Mouse (Mus musculus) adrenal gland, postnatal 25 days (tissue): ENCODE results near the gene Mettl3. TPM values are rescaled to one million over a fixed set of nuclear protein-coding genes. Genes with fewer than 3 reads are reported as not detected.
"Not testable (repeated sequence)": the region's sequence is repeated elsewhere in the genome, so short reads cannot be mapped to it uniquely, and the experiment has no call there.

Source experiments
- DNase-seq: peaks from one replicate; pipeline ENCODE4 v3.0.0; 2021; ENCODE audit warnings: mixed read lengths
- long read RNA-seq: library from polyadenylated mRNA; stranded (forward); transcript quantifications from one replicate; pipeline ENCODE4 v2.0.0, GENCODE M21; 2021
- total RNA-seq: library from RNA; stranded (reverse); gene quantifications from 2 replicates; pipeline ENCODE4 v1.2.3, GENCODE M21; 2021

Gene Mettl3
- 54.4 and 64.8 TPM in 2 replicates for total RNA-seq
- long read RNA-seq, transcript Mettl3-201 (11 exons, 2,025 nt) = major isoform, 44 of 64 reads
- long read RNA-seq, partial matches to known transcripts = 11 of 64 reads
- long read RNA-seq, other reads (novel, unspliced or antisense) = 9 of 64 reads

DNA sequence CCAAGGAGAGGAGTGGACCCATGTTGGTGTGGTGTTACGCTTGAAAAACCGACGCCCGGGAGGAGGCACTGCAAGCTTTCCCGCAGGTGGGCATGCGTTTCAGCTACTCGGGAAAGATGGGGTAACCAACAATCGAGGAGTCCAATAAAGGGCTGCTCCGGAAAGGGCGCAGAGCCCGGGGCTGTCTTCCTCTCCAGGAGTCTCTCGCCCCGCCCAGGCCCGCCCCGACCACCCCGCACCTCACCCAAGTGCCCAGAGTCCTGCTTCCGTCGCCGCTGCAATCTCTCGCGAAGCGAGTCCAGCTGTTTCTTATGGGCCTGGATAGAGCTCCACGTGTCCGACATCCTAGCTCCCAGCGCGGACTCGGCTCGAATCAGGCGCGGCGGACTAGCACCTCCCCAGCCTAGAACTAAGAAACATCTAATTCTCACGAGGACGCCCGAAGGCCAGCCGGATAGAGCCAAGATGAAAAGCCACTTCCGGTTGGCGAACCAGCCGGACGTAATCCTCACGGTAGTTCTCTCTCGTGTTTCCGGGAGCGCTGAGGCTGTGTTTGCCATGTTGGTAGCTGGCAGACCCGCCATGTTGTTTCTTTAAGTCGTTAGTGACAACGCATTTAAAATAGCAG, at the start of gene Mettl3:
Gene Mettl3 (minus strand): TSS at position 485 of the 628 bp plus-strand sequence.
- peak; percentile 87 for DNase-seq

DNA sequence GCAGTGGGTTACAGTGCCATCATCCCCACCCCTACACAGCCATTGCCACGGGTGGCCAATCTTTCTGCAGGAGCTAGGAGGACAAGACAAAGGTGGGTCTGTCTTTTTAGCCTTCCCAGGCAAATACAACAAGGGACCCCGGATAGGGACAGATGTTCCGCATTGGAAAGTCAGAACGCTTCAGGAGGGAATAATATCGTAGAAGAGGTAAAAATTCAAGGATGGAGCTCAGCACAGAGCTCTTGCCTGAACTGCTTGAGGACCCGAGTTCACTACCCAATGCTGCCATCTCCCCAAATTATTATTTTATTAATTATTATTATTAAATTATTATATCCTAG, 34.6 kb upstream of the Mettl3 start:
- no peak for DNase-seq

- DNase-seq = no peak
Measured at GRCm38 (mm10) chr14:52338751-52339511, 34.0 kb upstream of the Mettl3 start.

DNA sequence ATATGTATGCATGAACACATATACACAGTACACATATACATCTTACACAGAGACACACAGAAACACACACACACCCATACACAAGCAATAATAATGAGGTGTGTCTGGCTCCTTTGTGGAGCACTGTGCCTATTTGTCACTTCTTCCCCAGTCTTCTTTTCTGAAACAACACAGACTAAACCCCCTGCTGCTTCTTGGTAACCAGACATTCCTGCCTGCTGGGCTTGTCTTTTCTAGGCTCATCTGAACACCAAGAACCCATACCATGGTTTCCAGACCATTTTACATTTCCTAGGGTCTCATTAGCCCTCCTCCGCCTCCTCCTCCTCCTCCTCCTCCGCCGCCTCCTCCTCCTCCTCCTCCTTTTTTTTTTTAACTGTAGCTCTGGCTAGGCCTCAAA, 27.2 kb upstream of the Mettl3 start:
- DNase-seq = no peak

GRCm38 (mm10) chr14:52331069-52331750, 26.3 kb upstream of the Mettl3 start:
- DNase-seq = no peak

DNA sequence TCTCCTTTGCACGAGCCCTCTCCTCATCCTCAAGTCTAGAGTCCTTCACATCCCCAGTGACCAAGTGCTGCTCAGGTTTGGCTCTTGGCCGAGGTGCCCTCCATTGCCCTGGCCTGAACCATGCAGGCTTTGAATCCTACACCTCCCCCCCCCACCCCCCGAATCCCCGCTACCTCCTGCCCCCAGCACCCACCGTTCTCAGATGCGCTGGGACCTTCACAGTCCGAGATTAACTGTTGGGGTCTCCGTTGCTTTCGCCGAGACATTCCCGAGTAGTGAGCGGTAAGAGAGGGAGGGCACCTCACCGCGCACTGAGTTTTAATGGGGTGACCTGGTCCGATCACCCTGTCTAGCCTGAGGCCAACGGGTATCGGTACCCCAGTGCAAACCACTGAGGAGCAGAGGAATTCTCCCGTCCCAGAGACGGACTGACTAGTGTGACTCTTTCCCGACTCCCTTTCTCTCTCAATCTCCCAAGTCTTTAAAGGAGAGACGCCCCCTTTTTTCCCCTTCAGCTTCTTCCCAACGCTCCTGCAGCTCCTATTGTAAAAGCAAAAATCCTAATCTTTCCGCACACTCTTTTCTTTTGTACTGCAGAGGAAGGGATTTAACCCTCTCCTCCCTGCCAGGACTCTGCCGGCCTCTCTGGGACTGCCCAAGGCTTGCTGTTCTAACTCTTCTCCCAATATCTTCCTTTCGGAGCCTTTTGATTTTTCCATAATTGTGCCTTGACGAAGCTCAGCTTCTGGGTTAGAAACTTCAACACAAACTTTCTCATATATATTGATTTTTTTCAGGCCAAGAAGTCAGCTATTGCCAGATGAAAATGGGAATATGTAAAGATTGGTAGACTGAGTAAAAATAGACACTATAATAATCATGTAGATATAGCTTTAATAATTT, 23.2 kb upstream of the Mettl3 start, which contains the start of gene Sall2:
Gene Sall2 (minus strand): TSS at position 853 of the 903 bp plus-strand sequence.
- DNase-seq = no peak

DNA sequence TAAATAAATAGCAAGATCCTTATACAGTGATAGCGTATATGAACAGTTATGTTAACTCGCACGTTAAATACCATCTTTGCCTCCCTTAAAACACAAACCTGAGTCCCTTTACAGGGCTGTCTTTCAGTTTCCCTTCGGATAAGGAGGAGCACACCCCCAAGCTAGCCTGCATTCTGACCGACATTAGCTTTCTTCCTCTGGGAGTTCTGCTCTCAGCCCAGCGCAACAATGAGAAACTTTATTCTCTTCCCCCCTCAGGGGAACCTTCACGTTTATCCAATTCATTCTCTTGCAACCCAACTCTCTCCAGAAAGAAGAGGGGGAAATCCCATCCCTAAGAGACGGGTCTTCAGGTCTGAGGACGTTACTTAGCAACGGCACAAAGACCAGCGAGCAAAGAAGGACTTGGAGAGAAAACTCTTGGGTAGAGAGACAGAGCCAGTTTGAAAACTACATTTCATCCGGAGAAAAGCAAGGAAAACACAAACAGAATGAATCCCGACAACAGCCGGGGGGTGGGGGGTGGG, 22.5 kb upstream of the Mettl3 start:
- no peak for DNase-seq

GRCm38 (mm10) chr14:52325890-52326289, 21.0 kb upstream of the Mettl3 start:
- DNase-seq = no peak

- no peak for DNase-seq
Measured at GRCm38 (mm10) chr14:52319361-52319760, 14.4 kb upstream of the Mettl3 start.

DNA sequence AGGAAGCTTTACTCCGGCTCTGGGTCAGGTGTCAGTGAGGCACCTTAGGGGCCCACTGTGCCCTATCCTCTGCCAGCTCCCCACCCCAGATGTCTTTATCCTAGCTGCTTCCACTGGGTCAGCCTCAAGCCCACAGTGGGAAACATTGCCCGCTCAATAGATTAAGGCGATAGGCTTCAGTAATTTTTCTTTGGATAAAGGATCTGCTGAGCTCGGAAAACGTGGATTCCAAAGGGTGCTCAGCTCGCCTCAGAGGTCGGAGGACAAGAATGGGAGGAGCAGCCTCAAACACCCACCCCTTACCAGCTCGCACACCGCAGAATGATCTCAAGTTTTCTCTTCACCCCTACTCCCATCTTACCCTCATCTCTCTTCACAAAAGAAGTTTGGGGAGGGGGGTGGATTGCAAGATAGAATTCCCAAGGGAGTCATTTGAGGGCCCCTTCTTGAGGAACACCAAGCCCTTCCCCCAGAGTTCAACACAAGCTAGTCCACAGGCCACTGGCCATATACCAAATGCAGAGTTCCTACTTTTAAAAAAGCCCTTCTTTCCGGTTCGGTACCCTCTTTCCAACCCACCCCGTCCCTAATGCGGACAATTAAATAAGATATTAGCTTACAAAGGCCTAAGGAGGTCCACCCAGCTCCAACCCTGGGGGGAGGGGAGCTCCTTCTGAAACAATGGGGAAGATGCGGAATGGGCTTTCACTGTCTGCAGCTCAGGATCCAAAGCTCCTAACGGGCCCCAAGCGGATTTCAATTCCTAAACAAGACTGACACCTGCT, 11.7 kb upstream of the Mettl3 start:
- DNase-seq = no peak

DNA sequence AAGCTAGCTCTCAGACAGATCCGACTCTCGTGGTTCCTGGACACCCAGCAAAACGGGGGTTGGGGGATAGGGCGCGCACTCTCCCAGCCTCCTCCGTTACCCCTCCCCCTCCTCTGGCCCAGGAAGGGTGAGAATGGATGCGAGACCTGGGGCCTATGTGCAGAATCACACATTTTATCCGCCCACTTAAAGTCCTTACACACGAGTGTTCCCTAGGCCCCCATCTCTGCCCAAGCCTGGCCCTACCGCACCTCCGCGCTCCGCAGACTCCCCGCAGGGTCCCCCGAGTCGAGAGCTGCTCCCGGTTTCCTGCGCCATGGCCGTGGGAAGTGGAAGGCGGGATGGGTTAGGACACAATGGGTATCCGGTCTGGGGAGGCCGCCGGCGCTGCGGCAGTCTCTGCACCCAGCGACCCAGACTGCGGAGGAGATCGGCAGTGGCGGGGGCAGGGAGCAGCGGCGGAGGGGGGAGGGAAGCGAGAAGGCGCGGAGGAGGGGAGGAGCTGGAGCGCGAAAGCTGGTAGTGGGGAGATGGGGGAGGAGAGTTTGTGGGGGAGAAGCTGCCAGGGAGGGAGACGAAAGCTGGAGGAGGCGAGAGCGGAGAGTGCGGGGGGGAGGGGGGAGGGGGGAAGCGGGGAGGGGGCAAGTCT, 11.0 kb upstream of the Mettl3 start:
- peak; percentile 69 for DNase-seq

DNA sequence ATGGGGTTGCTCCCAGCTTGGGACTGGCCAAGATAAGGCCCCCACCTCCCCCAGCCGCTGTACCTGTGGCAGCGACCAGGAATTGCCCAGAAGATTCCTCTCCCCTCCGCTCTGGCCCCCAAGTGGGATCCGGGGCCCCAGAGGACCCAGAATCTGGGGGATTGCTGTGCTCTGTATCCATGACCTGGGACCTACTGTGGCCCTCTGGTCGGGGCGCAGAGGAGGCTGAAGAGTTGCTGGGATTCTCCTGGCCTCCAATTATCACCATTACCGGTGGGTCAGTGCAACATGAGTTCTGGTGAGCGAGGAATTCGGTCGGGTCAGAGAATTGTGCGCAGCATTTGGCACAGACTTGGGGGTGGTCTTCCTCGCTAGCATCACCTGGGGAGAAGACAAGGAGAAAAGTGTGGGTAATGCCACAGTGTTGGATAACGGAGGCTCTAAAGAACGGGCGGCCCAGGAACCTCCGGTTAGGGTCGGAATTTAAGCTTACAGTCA, 10.4 kb upstream of the Mettl3 start:
- DNase-seq = no peak

DNA sequence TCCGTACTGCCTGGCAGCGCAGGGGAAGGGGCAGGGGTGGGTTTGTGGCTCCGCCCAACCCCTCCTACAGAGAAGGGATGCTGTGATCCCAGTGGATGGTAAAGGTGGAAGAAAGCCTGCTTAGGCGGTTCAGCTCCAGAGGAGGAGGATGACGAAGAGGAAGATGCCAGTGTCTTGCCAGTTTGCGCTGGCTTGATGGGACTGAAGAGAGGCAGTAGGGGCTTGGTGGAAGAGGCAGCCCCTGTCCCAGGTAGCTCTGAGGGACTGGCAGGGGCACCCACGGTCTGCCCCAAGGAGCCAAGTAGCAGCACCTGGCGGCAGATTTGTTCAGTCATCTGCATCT, 9.9 kb upstream of the Mettl3 start:
- no peak for DNase-seq

- no peak for DNase-seq
Measured at GRCm38 (mm10) chr14:52313931-52314807, 9.2 kb upstream of the Mettl3 start.

DNA sequence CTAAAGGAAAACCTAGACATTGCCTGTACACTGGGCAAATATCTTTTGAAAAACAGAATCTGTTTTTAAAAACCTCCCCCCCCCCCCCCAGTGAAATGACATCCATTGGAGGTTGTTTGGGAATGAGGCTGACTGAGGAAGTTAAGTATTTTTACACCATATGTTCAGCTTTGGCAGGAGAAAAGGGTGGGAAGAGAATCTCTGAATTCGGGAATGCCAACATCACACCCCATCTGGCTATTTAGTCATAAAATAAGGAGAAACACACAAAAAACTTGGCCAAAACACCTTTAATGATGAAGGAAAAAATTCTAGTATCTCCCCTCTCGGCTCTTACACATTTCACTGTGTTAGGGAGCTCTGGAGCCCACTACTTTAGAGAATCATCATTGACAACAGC, 6.0 kb upstream of the Mettl3 start:
- no peak for DNase-seq

DNA sequence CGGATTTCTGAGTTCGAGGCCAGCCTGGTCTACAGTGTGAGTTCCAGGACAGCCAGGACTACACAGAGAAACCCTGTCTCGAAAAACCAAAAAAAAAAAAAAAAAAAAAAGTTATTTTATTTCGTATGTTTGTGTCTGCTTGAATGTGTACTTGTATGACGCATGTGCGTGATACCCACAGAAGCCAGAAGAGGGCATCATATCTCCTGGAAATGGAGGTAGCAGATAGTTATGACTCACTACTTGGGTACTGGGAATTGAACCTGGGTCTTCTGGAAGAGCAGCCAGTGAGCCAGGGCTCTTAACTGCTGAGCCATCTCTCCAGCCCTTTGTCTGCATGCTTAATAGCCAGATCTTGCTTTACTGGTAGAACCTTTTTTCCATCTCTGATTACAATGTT, 5.4 kb upstream of the Mettl3 start:
- not testable (repeated sequence) for DNase-seq

GRCm38 (mm10) chr14:52306100-52306499, 1.2 kb upstream of the Mettl3 start:
- DNase-seq = no peak

- not testable (repeated sequence) for DNase-seq
Measured at GRCm38 (mm10) chr14:52303517-52303916, 1.4 kb downstream of the Mettl3 start.

- DNase-seq = no peak
Measured at GRCm38 (mm10) chr14:52295558-52296264, 9.2 kb downstream of the Mettl3 start.
